Mouse (Mus musculus) neural tube, embryonic 10.5 days (tissue): ENCODE data around the gene Cacnb2.
"Not testable (repeated sequence)": the region's sequence is repeated elsewhere in the genome, so short reads cannot be mapped to it uniquely, and the experiment has no call there.

Source experiments
- DNase-seq: peaks from one replicate; pipeline ENCODE4 v3.0.0-alpha.2; 2017; ENCODE audit warnings: low spot score; ENCODE audit errors: extremely low spot score

The Cacnb2 gene

DNA sequence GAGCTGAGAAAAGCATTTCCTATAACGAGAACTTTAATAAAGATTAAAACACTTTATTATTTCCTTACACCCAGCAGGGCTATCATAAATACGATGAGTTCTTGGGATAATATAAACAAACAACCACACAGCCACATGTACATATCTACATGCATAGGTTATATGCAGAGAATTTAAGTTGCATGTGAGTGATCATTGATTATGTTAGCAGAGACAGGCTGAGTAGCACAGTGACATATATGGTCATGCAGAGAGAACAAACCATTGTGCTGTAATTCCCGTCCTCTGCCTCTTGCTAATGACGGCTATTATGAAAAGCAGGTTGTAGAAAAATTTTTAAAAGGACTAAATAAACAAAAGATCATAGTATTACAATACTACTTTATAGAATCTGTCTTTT is 53.8 kb downstream of the Cacnb2 start:
- DNase-seq = no peak

DNA sequence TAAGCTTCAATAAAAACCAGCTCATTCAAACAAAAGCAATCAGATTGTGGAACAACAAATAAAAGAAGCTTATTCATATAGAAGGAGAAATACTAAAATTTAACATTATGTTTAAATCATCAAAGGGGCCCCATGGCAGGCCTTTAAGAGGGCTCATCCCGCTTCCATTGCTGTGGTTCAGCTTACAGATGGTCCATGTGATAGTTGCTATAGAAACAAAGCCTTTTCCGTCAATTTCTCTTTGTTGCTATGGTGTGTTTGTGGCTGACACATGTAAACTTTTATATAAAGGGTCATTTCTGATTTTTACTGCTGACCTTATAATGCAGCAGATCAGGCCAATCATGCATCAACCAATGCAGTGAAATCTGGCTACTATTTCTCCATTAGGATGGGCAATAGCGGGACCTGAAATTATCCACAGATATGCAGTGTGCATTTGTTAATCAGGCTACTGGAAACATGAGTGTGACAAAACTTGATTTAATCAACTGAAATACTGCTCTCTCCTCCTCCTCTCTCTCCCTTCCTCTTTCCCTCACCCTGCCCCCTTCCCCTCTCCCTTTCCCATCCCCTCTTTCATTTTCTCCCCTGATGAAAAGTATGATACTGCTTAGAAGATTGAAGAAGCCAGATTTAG is 54.4 kb downstream of the Cacnb2 start:
- DNase-seq = no peak

DNA sequence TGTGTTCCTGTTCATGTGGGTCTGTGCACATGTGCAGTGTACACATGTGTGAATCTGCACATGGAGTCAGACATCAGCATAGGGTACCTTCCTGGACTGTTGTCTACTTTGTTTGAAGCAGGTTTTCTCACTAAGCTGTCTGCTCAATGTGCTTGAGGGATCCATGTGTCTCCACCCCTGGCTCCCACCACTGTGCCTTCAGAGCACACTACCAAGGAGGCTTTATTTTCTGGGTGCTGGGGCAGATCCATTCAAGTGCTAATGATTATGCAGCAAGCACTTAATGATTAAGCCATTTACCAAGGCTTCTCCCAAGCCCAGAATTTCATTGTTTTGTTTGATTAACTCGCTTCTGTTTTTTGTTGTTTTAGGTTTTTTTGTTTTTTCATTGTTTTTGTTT is 62.3 kb downstream of the Cacnb2 start:
- no peak for DNase-seq

DNA sequence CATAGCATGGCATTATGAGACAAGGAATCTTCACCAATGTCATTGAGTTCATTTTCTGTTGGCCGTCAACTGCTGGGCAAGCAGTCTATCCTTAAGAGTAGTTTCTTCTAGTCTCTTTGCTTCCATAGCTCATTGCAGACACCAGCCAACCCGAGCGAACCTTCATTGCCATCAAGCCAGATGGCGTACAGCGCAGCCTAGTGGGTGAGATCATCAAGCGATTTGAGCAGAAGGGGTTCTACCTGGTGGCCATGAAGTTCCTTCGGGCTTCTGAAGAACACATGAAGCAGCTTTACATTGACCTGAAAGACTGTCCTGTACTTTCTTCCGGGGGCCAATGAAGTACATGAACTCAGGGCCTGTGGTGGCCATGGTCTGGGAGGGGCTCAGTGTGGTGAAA is 69.2 kb downstream of the Cacnb2 start:
- no peak for DNase-seq

DNA sequence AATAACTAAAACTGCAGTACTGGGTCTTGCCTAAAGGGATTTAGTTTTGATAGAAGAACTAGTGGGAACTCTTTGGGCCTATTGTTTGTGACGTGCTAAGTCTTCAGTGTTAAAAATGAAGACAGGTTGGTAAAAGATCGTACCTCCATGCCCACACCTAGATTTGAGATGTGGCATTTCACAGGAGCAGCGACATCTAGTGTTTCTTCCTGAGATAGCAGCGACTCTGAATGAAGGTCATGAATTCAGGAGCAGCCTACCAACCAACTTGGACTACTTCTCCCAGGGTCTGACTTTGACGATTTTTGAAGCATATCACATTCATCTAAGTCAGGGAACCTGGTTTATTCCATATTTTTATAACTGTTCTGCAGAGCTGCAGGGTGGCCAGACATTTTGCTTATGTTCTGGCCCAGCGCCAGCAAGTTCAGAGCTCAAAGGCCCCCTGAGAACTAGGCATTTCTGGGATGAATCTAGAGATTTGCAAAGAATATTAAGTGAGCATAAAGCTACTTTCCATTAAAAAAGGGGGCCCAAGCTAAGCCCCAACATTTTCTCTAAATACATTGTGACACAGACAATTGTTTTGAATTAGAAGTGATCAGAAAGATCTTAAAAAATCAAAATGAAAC is 74.1 kb downstream of the Cacnb2 start:
- DNase-seq = peak; percentile 43

DNA sequence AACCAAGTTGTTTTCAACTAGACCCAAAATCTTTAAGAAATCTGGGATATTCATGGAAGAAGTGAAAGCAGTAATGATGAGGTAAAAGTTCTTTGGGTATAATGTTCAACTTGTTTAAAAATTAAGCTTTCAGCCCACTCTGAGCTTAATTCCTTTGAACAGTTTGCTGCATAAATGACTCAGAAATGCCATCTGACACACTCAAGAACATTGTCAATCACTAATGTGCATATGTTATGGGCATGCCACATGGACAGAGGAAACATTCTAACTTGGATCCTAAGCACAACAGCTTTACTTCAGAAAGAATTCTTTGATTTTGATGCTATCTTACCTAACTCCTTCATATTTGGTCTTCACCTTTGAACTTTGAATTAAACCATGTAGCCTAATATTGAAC is 81.3 kb downstream of the Cacnb2 start:
- no peak for DNase-seq

DNA sequence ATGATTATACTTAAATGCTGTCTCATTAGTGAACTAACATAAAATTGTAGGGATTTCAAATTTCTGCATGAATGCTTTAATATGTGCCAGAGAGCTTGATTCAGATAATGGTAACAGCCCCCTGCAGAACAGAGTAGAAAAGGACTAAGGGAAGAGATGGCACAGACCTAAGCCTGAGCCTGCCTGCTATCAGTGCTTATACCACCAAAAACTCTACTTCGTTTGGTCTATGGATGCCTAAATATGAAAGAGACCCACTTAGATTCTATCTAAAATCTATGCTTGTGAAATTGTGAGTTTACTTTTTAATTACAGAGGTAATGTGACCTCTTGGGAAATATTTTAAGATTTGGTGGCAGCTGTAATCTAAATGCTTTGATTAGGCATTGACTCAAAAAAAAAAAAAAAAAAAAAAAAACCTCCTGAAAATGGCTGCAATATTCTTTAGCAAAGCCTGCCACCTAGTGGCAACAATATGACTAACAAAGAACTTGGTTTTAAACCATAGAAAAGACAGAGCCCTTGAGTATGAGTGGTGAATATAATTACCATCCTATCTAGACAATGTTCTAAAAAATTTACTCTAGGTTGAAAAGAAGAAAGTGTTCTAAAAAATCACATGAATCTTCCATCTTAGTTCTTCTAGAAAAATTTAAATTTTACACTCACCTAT is 100.2 kb downstream of the Cacnb2 start:
- no peak for DNase-seq

DNA sequence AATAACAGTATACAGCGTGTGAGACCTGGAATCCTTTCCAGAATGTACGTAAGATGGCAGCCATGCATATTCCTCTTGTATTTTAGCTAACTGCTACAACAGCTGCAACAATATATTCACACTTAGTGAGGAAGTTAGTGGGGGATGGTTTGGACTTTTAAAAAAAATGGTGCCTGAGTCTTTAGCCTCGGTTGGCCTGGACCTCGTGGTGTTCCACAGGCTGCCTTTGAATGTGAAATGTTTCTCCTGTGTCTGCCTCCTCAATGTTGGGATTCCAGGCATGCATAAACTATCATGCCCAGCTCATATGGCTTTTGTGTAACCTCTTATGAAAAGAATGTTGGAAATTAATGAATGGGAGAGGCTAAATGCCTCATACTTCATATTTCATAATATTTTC is 100.8 kb downstream of the Cacnb2 start:
- DNase-seq = no peak

DNA sequence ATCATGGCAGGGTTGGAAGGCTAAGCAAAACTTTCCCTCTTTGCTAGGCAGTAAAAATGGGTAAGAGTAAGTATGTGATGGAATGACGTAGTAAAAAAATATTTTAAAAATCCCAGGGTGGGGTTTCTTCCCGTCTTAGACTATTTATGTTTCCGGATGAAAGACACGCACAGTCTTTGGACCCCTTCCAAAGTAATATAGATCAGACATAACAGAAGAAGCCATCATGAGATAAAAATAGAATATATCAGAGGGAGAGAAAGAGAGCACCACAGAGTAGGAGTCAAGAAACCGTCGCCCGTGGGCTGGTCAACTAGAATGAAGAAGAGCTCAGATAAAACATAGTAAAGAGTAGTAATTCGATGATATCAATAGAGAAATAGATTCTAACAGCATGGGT is 107.4 kb downstream of the Cacnb2 start:
- no peak for DNase-seq

DNA sequence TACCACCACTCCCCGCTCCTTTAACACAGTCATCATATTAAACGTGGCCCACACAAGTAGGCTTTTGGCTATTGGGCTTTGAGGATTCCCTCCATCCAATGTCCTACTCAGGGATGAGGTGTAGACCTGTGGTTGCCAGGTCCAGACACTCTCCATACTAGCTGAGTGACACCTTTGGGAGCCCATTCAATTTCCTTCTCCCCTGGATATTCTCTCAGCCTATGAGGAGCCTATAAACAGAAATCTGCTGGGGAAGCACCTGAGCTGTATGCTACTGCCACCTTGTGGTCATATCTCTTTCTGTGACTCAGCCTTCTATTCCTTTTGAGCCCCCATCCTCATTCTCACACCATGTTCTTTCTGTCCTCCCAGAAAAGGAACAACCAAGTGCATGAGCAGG is 108.9 kb downstream of the Cacnb2 start:
- peak; percentile 17 for DNase-seq

DNA sequence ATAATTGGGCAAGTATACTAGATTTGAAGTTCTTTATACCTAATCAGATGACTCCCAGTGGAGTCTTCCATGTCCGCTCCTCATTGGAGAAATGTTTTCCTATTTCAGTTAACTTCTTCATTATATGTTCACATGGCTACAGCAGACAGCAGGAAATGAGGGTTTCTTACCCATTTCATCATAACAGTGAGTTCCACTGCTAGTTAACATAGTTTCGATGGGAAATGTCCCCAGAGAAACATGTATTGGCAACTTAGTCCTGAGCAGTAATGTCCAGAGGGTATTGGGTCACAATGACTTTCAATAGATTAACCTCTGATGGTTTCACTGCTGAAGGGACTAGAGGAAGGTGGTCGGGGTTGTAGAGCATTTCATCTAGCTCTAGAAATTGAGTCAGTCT is 110.2 kb downstream of the Cacnb2 start:
- DNase-seq = no peak

DNA sequence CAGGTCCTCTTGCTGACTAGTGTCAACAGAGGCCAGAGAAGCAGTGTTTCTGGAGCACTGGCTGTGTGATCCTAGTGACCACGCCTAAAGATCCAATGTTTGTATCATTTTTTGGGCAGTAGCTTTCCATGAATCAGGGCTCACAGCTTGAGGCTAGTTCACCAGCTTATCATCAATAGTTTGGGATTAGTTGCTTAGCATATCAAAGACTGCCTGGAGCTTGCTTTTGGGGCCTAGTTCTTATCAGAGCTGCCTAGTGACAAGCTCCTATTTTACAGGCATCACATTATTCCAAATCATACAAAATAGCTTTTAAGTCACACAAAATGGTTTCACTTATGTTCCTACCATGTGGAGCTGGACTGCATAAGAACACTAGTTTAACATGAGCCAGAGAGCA is 113.8 kb downstream of the Cacnb2 start:
- DNase-seq = no peak

DNA sequence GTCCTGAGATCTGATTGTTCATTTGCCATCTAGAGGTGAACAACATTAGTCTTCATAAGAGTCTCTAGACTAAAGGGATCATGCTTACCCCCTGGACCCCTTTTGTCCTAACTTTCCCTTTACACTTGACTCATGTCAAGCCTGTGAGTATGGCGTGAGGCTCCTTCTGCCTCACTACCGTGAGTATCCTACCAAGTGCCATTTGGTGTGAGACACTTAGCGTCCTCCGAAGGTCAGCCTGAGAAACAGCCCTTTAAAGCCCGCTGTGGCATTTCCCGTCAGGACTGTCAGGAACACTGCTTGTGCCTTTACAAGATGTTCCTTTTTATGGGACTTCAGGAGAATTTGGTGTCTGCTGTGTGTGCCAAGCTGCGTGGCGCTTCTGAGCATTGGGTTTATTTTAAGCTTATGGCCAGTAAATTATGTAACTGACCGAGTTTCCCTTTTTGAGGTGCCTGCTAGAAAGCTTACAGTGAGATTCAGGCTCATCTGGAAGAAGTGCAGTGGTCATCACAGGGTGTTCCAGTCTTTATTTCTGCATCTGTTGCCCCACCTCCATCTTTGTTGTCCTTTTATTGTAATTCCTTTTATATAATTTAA is 116.3 kb downstream of the Cacnb2 start:
- no peak for DNase-seq

DNA sequence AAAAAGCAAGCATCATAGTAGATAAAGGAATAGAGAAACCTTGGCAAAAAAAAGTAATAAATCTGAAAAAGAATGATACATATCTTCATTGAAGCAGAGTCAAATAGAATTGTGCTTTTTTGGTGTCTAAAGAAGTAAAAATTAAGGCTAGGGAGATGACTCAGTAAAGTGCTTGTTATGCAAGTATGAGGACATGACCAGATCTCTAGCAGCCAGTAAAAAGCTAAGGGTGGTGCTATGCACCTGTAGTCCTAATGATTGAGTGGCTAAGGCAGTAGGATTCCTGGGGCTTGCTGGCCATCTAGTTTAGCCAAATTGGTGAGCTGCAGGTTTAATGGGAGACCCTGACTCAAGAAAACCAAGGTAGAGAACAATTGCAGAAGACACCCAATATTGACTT is 122.5 kb downstream of the Cacnb2 start:
- DNase-seq = no peak

DNA sequence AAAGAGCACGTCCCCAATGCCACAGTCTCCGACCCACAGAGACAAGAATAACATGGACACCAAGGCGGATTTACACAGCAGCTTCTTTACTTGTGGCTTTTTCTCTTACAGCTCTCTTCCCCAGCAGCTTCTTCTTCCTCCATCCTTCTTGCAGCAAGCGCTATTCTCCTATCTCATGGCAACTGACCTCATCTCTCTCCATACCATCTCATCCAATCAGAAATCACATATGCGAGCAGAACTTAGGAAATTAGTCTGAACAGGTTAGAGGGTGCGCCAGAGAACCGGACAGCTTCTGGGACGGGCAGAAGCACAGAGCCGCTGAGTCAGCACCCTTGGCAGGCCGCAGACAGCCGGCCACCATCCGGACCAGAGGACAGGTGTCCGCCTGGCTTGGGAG is 123.7 kb downstream of the Cacnb2 start:
- DNase-seq = not testable (repeated sequence)

DNA sequence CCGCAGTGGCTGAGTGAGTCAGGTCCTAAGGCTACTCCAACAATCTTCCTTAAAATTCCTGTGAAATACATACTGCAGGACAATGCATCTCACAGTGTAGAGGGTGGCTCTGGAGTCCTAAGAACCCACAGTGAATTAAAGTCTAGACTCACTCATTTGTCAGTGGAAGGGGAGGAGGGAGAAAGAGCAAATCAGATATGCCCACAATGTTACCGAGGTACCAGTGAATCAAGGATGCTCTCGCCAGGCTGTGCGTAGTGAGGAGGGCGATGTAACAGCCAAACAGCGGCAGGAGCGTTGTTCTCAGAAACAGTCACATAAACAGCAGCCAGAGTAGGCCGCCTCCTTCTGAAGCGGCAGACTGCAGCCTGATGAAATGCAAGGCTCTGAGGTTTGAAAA is 136.0 kb downstream of the Cacnb2 start:
- DNase-seq = no peak

DNA sequence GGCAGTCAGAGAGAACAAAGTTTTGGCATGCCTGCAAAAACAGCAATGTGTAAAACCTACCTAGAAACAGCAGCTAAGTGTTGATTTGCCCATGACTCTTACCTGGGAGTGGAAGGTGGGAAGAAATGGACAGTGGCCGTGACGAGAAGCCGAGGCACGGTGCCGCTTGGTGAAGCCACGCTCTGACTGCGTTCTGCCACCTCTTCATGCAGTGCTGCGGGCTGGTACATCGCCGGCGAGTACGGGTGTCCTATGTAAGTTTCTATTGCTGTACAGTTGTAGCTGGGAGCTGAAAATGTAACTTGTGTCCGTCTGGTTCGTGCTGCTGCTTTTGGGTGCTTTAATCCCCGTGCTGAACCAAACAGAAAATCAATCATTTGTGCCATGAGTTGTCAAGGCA is 136.6 kb downstream of the Cacnb2 start:
- DNase-seq = no peak

DNA sequence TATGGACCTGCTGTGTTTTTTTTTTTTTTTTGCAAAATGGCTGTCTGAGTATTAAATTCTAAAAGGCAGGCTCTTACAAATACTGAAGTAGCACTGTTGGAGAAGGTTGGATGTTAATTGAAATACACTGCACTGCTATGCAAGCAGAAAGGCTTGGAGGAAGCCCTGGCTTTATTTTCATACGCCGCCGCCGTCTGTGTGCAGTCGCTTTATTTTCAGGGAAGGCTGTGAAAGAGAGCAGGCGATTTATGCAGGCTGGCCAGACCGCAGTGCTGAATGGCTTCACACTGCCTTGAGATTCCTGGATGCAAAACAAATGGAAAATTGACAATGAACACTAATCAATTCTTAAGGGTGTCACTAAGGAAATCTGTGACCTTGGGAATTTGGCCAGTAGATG is 137.5 kb downstream of the Cacnb2 start:
- no peak for DNase-seq

DNA sequence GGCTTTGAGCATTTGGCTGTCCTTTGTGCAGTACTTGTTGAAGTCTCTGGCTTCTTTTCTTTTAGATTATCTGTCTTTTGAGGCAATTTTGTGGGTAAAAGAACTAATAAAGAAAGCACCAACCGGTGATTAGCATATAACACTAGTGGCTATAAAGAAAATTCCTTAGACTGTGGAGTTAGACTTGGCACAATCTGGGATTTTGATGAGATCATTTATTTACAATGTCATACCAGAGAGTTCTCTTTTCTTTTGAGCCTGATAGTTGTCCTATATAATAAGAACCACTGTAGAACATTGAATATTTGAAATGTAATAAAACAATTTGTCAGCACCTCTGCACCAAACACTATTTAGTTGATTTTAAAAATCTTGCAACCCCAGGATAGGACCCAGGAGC is 141.9 kb downstream of the Cacnb2 start:
- DNase-seq = no peak

DNA sequence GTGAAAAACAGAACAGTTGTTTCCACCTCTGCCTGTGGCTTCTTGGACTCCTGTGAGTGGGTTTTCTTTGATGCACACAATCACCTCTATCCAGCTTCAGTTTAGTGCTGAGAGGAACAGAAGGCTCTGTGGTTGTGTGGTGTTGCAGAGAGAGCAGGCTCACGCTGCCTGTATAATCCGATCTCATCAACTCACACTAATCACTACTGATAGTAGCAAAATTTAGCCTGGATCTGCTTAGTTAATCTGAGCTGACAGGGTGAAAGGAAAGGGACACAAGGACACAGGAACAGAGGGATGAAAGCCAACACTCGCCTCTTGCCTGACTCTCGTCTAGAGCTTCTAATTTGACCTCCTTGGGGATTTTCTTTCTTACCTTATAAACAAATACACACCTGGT is 160.0 kb downstream of the Cacnb2 start:
- DNase-seq = no peak

DNA sequence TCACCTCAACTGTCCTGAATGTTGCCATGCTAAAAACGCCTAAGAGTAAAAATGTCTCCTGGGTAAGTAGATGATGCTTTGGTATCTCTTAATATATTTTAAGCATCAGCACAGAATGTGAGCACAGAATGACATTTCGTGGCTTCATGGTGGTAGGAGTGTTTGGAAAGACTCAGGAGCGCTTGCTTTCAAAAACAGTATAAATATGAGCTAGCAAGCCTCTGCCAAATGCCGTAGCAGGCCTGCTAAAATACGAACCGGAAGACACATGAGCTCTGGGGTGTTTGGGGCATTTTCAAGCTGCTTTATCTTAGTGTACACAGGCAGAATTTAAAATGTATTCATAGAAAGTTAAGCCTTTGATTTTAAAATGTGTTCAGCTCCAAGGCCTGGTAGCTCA is 161.0 kb downstream of the Cacnb2 start:
- no peak for DNase-seq

DNA sequence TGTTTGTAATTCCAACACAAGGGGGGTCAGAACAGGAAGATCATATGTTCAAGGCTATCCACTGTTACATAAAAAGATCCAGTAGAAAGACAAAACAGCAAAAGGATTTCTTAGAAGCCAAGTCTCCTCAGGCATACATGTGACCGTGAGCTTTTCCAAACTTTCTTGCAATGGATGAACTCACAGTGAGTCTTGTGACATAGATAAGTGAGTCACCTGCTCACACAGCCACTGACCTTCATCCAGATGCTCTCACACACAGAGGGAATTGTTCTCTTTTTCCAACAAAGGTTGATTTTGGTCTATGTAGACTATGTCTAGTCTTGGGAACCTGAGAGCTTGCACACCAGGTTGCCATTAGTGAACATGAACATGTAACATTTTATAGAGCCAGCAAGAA is 166.6 kb downstream of the Cacnb2 start:
- DNase-seq = no peak

DNA sequence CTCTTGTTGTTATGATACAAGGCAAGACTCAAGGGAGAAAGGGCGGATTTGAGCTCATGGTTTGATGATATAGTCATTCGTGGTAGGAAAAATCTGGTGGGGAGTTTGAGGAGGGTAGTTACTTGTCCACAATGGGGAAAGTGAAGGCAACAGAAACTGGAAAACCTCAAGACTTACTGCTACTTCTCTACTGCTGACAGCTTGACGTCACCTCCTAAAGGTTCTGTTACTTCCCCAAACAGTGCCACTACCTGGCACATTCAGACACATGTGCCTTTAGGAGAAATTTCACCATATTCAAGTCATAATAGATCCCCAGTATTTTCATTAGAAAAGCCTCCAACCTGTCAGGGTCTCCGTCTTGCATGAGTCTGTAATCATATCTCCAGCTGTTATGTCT is 167.7 kb downstream of the Cacnb2 start:
- no peak for DNase-seq
